Mouse (Mus musculus) CD4-positive, CD25-positive, alpha-beta regulatory T cell, adult 4 months (primary cell): ENCODE results near the gene Errfi1. TPM values are rescaled to one million over a fixed set of nuclear protein-coding genes. Genes with fewer than 3 reads are reported as not detected.
"Not testable (repeated sequence)": the region's sequence is repeated elsewhere in the genome, so short reads cannot be mapped to it uniquely, and the experiment has no call there.

Experiments used
- ATAC-seq: one replicate; pipeline ENCODE4 v1.8.0; 2017
- polyA plus RNA-seq, 2 experiments: library from polyadenylated mRNA; unstranded; fragments of 100-300 nt; shearing (Covaris generic); gene quantifications; one replicate each; pipeline ENCODE4 v1.2.1; 2017

The Errfi1 gene
- polyA plus RNA-seq, 2 experiments from 2014 or later: 1.4 to 2.7 TPM

DNA sequence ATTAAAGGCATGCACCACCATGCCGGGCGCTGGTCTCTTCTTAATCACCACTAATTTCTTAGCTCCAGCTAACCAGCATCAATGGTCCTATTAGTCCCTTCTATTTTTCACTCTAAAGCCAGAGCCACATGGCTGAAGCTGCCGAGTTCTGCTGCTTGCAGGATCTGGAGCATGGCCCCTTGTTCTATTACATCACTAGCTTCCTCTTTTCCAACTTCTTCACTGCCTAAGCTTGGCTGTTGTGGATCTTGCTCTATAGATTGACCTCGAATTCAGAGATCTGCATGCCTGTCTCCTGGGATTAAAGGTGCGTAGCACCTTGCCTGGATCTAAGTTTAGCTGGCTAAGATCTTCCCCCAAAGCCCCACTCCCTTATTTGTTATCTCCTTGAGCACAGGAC, 28.9 kb downstream of the Errfi1 start:
- ATAC-seq: no peak

DNA sequence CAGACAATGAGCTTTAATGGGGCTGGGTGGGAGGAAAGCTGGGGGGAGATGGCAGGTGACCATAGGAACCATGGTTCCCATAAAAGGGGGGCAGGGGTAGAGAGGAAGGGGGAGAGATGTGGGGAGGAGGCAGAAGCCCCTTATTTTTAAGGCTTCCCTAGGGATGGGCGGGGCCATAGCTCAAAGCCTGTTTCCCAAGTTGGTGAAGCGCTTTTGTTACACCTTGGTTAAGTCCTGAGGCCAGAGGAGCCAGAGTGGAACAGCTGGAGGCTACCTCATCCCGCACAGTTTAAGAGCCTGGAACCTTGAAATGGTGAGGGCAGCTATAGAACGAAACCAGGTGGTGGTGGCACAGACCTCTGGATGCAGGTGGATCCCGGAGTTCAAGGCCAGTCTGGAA, 34.2 kb downstream of the Errfi1 start:
- no peak for ATAC-seq

- no peak for ATAC-seq
Measured at GRCm38 (mm10) chr4:150888492-150888891, 34.8 kb downstream of the Errfi1 start.

- no peak for ATAC-seq
Measured at GRCm38 (mm10) chr4:150889273-150889954, 35.7 kb downstream of the Errfi1 start.

GRCm38 (mm10) chr4:150889955-150890315, 36.2 kb downstream of the Errfi1 start:
- no peak for ATAC-seq

DNA sequence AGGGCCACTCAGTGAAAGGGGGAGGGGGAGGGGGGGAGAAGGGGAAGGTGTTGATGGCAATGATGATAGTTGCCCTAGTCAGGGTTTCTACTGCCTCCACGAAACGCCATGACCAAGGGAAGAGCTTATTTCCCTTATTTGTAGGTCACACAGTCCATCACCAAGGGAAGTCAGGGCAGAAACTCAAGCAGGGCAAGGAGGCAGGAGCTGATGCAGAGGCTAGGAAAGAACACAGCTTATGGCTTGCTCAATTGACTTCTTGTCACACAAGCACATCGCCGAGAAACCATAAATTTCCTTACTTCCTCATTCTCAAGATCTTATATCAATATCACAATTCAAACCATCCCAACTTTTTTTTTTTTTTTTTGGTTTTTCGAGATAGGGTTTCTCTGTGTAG, 37.6 kb downstream of the Errfi1 start:
- no peak for ATAC-seq

- no peak for ATAC-seq
Measured at GRCm38 (mm10) chr4:150894718-150895501, 41.2 kb downstream of the Errfi1 start.

DNA sequence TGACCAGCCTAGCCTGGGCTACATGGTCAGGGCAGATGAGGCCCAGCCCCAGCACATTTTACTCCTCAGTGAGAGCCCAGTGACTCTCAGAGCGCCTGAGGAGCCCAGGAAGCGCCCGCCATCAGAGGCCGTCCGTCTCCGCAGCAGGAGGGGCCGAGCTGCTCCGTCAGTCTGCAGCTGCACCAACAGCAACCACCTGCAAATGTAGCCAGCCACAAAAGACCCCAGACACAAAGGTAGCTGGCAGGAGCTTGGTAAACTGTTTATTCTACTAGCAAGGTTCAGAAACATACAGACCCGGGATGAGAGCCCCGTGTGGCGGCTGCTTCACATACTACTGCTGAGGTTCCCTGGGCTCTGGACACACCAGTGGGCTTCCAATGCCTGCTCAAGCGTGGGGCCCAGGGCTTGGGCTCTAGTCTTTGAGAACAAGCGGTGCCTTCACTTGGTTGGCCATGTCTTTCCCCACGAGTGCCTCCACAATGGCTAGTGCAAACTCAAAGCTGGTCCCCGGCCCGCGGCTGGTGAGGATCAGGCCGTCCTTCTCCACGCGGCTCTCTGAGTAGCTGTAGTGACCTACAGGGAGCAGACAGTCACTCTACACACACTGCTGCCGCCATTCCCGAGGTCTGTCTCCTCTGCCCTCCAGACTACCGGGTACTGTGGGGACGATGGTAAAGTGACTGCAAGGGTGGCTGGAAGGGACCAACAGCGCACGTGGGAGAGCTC, 43.3 kb downstream of the Errfi1 start:
- ATAC-seq: no peak

DNA sequence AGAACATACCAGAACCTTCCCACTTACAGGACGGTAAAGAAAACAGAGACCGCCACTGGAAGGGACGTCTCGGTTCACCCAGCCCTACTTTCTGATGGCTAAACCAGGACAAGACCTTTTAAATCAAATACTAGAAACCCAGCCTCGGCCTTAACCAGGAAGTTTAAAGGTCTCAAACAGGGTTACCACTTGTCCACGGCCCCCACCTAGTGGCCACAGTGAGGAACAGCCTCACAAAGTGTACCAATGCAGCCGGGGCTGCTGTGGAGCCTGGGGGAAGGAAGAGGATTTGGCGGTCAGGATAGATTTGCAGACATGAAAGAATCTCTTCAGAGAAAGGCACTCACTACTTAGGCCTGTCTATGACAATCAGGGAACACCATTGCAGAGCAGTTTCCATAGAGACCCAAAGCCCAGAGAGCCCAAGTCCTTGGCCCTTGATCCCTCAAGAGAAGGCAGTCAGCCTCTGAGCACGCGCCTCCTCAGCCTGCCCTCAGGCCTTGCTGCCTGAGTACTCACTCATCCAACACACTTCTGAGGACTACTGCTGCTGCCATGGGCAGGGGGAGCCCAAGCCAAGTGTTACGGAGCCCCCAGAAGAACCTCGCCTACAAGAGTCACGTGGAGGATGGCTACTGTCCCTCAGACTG, 45.1 kb downstream of the Errfi1 start:
- ATAC-seq: peak; percentile 91

GRCm38 (mm10) chr4:150900486-150900885, 46.8 kb downstream of the Errfi1 start:
- ATAC-seq: no peak

GRCm38 (mm10) chr4:150901651-150902050, 47.9 kb downstream of the Errfi1 start:
- ATAC-seq: peak; percentile 61

DNA sequence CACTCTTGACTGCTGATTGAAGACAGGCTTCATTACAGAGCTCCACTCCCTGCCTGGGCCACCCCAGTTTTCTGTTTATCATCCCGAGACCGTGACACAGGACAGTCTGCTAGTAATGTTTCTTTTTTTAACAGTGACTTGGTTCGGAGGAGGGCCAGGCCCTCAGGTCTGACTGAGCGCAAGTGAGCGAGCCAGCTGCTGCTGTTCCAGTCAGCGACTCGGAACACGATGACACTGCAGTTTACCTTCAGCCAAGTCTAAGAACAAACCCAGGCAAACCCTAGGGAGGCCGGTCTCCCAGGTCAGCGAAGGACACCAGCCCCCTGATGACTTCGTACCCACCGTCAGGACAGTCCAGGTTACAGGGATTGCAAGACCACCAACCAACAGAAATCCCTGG, 48.3 kb downstream of the Errfi1 start:
- ATAC-seq: no peak

- ATAC-seq: no peak
Measured at GRCm38 (mm10) chr4:150903091-150903742, 49.5 kb downstream of the Errfi1 start.

DNA sequence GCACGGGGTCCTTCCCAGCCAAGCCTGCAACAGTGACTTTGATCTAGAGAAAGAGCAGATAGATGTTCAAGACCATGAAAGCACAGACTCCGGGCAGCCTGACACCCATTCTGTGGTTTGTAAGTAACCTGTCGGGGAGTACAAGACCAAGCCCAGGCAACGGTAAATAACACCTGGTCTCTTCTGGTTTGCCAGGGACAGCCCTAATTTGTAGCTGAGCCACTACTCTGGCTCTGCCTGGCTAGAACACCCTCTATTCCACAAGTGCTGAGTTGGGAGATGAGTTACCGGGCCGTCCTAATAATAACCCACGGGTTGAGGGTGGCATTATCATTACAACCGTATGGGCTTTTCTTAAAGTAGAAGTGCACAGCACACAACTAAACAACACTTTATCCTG, 53.4 kb downstream of the Errfi1 start:
- no peak for ATAC-seq

DNA sequence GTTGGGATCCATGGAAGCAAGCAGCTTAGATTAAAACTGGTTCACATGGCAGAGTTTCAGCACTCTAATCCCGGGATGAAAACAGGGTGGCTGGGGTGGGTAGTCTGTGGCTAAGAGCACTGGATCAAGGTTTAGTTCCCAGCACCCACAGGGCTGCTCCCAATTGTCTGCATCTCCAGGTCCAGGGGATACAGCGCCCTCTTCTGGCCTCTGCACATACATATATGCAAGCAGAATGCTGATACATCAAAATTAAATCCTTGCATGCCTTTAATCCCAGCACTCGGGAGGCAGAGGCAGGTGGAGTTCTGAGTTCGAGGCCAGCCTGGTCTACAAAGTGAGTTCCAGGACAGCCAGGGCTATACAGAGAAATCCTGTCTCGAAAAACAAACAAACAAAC, 54.8 kb downstream of the Errfi1 start:
- ATAC-seq: not testable (repeated sequence)

DNA sequence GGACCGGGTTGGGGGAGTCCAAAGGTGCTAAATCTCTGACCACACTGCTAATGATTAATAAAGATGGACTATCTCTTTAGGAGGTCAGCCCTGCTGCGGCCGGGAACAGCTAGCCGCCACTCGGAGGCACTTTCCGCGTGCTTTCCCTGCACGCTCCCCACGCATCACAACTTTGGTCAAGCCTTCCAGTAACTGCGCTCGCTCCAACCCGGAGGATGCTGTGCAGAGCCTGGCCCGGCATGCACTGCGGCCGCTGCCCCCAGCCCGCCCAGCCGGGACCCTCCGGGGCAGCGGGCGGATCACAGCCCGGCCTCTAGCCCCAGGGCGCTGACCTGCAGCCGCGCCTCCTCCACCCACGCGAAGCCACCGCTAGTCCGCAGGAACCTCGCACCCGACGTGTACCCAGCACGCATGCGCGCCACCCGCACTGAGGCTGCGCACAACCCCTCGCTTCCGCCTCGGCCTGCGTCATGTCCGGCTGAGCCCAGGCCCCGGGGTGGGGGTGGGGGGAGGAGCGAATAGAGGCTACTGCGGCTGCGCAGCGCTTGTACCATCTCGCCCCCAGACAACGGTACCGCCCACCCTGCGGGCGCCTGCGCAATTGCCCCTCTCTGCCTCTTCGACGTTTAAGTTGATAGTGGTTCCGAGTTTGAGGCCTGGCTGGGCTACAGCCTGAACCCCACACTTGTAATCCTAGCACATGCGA, 55.9 kb downstream of the Errfi1 start:
- peak; percentile 67 for ATAC-seq

DNA sequence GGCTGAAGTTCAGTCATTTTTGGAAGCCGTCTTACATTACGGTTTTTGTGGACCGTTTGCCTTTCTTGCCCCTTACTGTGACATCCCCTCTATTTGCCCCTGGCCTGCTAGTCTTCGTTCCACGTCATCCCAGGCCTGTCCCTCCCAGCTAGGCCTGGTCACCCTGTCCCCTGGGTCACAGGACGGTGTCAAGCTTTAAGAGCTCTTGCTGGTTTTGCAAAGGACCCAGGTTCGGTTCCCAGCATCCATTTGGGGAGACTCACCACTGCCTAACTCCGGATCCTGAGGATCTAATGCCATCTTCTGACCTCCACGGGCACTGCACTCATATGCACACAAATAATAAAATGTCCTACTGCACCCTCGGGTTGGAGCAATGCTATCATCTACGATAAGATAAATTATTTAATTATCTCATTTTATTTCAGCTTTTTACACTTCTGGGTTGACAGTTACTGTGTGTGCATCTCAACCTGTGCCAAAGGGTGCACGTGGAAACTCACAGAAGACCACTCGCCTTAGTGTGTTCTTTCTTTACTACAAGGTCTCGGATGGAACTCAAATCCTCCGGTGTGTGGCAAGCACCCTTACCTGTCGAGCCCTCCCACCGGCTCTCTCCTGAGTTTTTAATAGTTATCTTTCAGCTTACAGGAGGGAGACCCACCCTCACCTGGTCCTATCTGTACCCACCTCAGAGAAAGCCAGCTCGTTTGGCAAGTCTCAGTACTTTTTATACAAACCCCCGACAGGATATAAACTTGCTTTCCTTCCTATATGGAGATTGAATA, 56.6 kb downstream of the Errfi1 start:
- no peak for ATAC-seq

- no peak for ATAC-seq
Measured at GRCm38 (mm10) chr4:150913743-150914142, 60.0 kb downstream of the Errfi1 start.

DNA sequence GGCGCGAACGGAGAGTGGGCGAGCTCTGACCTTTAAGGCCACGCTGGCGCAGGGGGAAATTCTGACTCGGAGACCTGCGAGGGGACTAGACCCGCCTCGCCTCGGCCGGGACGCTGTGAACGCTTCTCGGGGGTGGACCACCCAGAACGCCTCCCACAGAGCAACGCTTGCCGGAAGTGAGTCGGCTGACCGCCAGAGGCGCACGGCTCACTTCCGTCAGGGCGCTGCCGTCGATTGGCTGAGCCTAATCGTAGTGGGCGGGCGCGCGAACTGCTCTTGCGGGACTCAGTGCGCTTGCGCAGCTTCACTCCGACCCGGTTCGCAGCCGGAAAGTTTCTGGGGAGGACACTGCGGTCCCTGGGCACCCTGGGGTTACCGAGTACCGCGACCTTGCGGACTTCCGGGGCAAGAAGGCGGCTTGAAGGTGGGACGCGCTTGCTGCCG, 60.6 kb downstream of the Errfi1 start, which contains the start of the genes Park7 and Tnfrsf9:
Park7 (minus strand) TSS at position 148 of the 444 bp plus-strand sequence.
Tnfrsf9 (plus strand) TSS at position 273 of the 444 bp plus-strand sequence.
- ATAC-seq: peak; percentile 69

DNA sequence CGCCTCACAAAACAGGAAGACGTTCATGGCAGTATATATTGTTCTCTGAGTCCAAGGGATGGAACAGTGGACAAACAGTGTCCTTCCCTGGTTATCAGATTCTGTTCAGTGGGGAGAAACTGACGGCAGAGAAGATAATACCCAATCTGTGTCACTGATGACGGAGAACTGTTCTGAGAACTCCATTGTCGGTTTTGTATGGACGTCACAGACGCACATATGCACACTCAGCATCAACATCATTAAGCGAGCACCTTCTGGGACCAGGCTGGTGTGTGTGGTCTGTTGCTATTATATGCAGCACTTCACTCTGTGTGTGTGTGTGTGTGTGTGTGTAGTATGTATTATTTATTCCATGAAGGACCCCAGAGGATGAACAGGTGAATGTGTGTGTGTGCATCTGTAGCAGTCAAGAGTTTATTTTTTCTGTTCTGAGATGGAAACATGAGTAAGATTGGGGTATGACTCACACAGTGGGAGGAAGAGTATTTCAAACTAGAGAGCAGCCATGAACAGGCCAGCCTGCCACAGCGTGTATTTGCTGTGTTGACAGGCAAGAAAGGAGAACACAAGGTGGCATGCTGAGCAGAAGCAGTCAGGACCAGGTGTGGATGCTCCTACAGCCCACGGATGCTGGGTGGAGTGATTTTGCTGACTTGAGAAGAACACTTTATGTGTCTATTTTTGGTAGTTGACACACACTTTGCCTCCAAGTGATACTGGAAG, 61.6 kb downstream of the Errfi1 start:
- peak; percentile 65 for ATAC-seq
